Mouse (Mus musculus): ENCODE measurements at regions not wholly inside any gene's neighbourhood (a gene's known extent, or its start where the extent isn't known, plus 50 kb on each side); places are given as distances from the start of the nearest gene placed in this dataset.

DNA sequence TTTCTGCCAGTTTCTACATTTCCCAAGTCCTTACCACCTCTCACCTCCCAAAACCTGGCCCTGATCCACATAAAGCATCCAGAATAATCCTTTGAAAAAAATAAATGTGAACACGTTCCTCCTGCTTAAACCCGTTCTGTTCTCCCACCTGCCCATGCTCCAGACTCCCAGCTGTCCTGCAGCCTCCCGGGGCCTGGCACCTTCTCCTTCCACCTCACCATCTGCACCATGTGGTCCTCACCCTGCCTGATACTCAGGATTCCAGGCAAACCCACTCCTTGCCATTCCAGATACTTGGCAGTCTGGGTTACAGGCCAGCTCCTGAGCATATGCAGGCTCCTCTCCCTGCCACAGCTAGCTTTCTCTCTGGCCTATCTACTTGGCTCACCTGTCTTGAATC is 431.9 kb upstream of the Zmiz1 start:
- no peak for ATAC-seq (ENCODE audit: extremely low read depth, insufficient number of reproducible peaks, low FRiP score, poor library complexity, severe bottlenecking)

DNA sequence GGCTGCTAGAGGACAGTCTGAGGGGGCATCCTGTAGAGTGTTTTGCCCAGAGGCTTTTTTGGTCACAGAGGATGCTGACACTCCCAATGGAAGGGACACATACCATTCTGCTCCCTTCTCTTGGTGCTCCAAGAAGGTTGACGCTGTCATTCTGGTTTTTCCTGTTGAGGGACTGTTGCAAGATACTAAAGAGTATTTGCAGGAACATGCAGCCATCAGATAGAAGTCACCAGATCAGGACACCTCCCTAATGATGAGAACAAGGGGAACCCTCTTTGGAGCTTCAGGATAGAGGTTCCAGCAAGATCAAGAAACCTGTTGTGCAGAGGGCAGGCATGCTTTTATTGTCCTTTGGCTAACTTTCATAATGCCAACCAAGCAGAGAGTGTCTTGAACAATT is 431.1 kb upstream of the Zmiz1 start:
- ATAC-seq (ENCODE audit: extremely low read depth, insufficient number of reproducible peaks, low FRiP score, poor library complexity, severe bottlenecking), result no peak

DNA sequence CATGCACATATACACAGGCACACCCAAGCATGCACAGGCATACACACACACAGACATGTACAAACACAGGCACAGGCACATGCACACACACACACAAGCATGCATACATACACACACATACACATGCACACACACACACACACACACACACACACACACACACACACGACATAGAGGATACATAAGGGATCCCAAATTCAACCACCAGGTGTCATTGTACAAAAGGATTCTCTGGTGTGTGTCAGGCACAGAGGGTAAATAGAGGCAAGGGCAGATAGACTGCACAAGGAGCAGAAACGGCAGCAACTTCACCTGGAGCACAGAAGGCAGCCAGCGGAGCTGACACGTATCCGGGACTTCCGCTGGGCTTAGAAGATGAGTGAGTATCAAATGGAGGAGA is 428.1 kb upstream of the Zmiz1 start:
- no peak for ATAC-seq (ENCODE audit: extremely low read depth, insufficient number of reproducible peaks, low FRiP score, poor library complexity, severe bottlenecking)

DNA sequence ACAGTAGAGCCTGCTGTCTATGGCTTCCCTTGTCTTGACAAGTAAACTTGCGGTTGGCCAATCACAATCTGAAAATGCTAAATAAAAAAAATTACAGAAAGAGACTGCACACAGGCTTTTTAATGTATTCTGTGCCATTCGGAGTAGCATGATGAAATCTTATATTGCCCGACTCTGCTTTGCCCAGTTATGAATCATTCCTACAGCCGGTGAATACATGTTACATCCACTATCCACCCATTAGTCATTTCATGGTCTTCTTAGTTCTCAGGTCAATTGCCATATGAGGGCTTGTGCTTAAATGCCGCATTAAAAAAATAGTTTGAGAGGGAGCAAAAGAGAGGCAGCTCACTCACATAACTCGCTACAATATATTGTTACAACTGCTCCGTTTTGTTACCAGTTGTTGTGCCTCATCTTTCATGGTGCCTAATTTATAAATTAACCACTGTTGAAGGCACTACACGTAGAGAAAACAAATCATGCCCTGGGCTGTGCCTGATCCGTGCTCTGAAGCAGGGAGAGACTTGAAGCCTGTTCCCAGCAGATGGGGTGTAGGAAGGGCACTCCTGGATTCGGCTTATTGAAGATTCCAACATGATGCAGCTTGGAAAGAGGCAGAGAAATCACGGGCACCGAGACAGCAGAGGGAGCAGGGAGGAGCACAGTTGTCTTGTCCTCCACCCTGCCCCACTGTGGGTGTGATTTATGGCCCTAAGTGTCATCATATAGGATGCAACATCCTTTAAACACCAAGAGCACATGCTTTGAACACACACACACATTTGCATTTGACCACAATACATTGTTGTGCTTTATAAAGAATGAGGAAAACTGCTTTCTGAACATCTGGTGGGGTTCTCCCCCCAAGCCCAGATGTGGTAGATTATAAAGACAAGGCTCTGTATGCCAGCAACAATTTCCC is 427.0 kb upstream of the Zmiz1 start:
- ATAC-seq (ENCODE audit: extremely low read depth, insufficient number of reproducible peaks, low FRiP score, poor library complexity, severe bottlenecking), result no peak

DNA sequence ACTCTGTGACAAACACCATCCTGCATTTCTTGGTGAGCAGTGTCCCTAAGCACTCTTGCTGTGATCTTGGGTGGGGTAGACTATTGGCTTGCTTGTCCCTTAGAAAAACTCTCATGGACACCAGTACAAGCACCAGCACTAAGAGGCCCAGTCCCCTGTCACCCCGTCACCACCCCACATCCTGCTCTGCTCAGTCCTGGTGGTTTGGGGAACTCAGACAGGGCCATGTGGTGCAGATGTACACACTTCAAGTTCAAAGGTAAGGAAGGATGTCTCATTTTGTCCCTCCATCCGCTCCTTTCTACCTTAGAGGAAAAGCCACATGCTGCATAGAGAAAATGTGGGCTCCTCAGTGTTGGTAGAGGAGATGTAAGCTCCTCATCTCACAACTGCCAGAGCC is 426.1 kb upstream of the Zmiz1 start:
- ATAC-seq (ENCODE audit: extremely low read depth, insufficient number of reproducible peaks, low FRiP score, poor library complexity, severe bottlenecking), result no peak

DNA sequence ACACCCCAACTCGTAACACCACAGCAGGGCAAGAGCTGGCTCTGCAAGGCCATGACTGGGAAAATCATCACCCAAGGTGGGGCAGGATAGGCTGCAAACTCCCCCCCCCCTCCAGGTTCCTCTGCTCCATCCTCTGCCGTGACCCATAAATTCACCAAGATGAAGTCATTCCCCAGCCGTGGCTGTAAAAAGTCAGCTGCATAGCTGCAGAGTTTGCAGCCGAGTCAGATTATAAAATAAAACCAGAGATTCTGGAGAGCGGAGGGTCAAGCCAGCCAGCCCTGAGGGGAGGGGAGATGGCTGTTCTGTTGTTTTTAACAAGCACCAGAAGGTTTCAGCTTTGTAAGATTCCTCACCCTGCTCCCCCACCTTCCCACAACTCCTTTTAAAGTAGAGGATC is 416.7 kb upstream of the Zmiz1 start:
- ATAC-seq (ENCODE audit: extremely low read depth, insufficient number of reproducible peaks, low FRiP score, poor library complexity, severe bottlenecking), result no peak

DNA sequence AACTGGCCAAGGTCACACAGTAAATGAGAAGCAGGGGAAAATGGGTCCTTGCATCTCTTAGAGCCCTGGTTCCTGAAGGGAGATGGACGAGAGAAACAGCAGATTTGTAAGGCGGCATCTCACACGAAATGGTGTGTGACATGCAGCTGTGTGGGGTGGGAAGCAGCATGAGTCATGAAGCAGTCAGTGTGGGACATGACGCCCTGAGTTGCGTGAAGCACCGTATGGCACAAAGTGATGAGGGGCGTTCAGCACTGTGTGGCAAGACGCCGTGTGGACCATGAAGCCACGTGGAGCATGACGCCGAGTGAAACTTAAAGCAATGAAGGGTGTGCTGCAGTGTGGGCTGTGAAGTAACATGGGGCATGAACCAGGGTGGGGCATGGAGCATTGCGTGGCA is 414.9 kb upstream of the Zmiz1 start:
- ATAC-seq (ENCODE audit: extremely low read depth, insufficient number of reproducible peaks, low FRiP score, poor library complexity, severe bottlenecking), result no peak

DNA sequence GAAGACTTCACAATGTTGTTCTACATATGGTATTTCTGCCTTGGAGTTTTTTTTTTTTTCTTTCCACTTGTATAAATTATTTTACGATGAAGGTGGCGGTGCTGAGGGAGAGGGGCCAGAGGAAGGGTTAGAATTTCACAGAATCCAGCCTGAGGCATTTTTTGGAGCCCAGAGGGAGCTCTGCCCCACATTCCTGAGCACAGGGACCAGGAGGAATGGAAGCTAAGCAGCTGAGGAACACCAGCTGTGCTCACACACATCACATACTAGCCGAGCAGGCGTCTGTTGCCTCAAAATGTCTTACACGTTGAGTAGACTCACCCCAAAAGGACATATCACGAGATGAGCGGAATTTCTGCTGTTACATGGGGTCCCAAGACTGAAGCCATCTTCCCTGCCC is 414.1 kb upstream of the Zmiz1 start:
- no peak for ATAC-seq (ENCODE audit: extremely low read depth, insufficient number of reproducible peaks, low FRiP score, poor library complexity, severe bottlenecking)

DNA sequence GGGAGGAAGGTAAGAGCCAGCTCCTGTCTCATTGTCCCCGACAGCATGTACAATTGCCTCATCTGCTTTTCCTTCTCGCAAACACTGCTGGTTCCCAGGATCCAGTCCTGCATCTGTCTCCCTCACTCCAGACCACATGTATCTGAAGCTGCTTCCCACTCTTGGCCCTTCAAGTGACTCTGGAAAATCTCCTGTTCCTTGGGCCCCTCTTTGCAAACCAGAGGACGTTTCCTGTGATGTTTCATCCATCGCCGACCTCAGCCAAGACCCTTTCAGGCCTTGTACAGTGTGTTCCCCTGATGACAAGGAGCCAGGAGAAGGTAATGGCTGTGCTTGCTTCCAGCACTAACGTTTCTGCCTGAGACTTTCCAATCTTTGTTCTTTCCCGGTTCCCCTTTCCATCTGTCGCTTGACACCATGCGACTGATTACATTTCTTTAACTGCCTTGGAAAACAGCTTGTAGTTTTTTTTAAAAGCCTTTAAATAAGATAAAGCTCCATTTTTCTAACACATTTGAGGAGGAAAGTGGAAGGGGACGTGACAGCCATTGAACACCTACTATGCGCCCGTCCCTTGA is 408.2 kb upstream of the Zmiz1 start:
- ATAC-seq (ENCODE audit: extremely low read depth, insufficient number of reproducible peaks, low FRiP score, poor library complexity, severe bottlenecking), result no peak

DNA sequence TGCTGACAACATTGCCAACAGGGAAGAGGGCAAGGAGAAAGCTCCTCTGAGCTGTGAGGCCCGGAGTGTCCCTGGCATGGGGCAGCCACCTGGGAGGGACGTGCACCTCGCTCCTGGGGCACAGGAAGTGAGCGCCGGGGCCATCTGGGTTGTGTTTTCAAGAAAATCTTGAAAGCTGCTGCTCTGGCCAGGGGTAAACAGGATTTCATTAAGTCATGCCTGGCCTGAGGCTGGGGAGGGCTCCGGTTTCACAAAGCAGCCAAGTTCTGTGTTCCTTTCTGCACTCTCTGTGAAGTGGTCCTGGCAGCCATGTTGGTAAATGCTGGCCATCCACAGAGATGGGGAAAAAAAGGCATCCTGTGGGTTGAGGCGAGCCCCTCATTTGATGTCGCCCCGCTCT is 406.8 kb upstream of the Zmiz1 start:
- ATAC-seq (ENCODE audit: extremely low read depth, insufficient number of reproducible peaks, low FRiP score, poor library complexity, severe bottlenecking), result no peak

DNA sequence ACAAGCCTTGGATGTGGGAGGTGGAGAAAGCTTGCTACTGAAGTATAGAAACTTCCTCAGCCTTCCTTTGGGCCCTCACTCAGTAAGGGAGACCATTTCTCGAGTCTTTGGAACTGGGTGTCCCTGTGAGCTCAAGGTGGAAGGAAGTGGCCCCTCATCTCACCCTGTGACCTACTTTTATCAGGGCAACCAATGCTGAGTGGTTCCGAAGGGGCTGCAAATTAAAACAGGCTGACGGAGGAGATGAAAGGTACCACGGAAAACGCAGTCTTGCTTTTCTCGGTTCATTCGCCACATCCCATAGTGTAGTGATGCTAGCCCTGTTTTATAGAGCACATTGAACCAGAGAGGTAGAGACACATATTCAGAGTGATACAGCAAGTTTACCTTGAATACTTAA is 399.6 kb upstream of the Zmiz1 start:
- no peak for ATAC-seq (ENCODE audit: extremely low read depth, insufficient number of reproducible peaks, low FRiP score, poor library complexity, severe bottlenecking)

DNA sequence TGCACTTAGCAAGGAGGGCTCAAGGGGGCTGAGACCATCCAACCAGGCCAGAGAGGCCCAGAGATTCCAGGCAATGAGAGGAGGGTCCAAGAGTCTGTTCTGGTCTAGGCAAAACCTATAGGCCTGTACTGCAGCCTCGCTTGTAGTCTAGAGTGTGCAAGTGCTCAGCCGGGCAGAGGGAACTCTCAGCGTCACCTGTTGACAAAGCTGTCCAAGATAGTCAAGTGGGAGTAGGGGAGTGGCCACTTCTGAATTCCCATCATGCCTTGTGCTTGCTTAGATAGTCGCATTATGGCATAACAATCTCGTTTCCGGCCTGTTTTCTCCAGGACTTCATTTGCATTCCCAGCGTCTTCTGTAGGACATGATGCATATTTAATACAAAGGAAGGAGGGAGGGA is 398.7 kb upstream of the Zmiz1 start:
- ATAC-seq (ENCODE audit: extremely low read depth, insufficient number of reproducible peaks, low FRiP score, poor library complexity, severe bottlenecking), result no peak

DNA sequence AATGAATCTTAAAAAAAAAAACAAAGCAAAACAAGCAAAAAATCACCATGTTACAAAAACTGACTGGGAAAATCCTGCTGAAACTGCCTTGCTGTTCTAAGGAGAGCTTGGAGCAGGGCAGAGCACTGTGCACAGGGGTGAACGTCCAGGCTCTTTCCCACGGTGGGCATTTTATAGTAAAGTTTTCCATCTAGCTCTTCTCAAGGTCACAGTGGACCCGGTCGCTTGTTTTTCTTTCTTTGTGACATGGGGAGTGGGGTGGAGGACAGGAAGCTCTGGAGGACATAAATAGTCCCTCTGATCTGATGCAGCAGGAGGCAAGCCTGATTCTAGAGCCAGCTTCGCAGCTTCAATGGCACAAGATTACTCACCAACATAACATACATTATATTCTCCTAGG is 395.9 kb upstream of the Zmiz1 start:
- no peak for ATAC-seq (ENCODE audit: extremely low read depth, insufficient number of reproducible peaks, low FRiP score, poor library complexity, severe bottlenecking)

DNA sequence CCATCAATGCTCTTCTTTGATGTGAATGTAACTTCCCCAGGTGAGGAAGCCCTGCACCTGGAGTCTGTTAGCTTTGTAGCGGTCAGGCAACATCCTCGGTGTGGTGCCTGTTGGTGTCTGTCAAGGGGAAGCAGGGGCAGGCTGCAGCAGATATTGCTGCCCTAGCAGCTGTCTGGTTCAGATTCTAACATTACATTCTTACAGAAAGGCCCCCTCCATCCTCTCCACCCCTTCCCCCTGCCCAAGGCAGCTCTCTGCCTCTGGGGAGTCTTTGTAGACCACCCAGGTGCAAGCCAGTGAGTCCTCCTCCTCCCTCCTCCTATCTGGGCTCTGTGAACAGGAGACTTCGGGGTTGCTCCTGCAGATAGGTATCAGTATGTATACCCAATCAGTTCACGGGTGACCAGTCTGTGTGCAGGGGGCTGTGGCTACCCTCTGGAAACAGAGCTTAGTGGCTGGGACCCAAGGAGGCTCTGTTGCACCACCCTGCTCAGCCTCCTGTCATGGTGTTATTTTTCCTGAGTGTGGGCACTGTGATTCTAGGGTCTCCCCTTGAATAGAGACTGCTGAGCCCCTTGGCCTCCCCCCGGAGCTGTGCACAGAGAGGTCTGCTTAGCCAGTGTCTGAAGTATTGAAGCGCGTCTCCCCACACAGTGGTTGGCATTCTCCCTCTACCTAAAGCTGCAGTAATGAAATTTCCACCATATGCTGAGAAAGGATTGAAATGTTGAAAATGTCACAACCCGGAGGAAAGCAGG is 394.6 kb upstream of the Zmiz1 start:
- ATAC-seq (ENCODE audit: extremely low read depth, insufficient number of reproducible peaks, low FRiP score, poor library complexity, severe bottlenecking), result no peak

DNA sequence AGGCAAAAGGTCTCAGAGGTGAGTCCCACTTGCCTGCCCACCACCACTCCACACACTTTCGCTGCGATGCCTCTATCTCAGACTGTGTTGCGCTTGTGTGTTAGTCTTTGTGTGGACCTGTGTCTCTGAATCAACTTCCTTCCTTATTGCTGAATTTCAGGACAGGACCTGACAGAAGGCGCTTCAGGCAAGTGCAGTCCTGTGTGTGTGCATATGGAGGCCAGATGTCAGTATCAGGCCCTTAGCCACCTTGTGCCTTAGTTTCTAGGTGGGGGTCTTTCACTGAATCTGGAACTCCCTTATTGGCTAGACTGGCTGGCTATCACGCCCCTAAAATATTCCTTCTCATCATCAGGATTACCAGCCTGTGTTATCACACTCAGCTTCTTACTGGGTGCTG is 391.6 kb upstream of the Zmiz1 start:
- ATAC-seq (ENCODE audit: extremely low read depth, insufficient number of reproducible peaks, low FRiP score, poor library complexity, severe bottlenecking), result no peak

DNA sequence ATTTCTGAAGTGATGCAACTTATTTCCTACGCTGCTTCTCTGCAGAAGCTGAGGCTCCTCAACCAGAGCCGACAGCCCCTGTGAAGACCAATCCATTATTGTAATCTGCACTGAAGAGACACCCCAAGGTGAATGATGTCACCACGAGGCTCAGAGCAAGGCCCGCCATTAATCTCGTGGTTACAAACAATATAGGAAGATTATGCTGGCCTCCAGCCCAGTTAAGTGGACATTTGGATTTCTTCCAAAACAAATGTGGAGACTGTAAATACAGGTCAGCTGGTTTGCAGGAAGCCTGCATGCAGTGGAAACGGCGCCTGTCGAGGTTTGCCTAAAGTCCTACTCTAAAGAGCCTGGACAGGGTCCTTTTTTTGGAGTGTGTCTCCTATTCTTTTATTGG is 390.6 kb upstream of the Zmiz1 start:
- ATAC-seq (ENCODE audit: extremely low read depth, insufficient number of reproducible peaks, low FRiP score, poor library complexity, severe bottlenecking), result no peak

DNA sequence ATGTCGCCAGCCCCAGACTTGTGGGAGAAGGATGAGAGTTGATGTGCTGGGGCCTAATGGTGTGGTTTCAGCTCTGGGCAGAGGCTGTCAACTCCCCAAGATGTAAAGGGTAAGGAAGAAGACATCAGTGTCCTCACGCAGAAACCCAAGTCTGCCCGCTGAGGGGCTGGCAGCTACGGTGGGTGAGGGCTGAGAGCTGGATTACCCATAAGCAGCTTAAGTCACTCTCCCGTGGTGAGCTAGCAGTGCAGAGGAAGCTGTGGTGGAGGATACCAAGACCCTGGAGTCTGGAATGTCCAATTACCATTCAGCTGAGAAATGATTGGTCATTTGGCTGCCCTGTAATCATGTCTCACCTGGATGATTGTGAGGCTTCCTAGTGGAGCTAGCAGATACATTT is 385.8 kb upstream of the Zmiz1 start:
- no peak for ATAC-seq (ENCODE audit: extremely low read depth, insufficient number of reproducible peaks, low FRiP score, poor library complexity, severe bottlenecking)

DNA sequence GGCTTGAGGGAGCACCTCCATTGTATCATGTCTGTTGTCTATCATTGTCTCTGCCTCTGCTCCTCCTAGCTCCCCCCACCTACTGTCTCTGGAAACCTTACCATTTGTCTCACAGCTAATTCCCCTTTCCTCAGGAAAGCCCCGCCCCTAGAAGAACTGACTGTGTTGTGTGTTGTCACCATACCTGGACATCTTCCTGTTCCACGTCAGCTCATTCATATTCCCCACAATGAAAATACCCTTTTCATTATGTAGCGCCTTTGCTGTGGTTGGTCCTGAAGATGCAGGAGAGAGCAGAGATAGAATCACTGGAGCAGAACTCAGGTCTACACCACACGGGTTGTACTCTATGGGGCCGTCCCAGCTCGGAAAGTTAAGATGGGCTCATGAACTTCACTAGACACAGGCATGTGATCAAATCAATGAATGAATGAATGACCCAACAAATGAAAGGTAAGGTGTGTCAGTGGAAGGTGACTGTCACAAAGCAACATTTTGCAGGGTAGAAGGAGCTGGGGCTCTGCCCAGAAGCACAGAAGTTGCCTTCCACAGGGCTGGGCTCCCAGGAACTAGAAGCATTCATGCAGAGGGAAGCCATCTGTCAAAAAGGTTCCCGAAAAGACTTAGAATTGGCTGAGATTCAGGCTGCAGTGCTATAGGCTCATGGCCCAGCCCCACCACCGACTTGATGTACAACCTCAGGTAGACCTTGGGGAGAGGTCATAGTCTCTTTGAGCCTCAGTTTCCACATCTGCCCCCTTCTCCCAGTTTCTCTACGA is 384.8 kb upstream of the Zmiz1 start:
- no peak for ATAC-seq (ENCODE audit: extremely low read depth, insufficient number of reproducible peaks, low FRiP score, poor library complexity, severe bottlenecking)

DNA sequence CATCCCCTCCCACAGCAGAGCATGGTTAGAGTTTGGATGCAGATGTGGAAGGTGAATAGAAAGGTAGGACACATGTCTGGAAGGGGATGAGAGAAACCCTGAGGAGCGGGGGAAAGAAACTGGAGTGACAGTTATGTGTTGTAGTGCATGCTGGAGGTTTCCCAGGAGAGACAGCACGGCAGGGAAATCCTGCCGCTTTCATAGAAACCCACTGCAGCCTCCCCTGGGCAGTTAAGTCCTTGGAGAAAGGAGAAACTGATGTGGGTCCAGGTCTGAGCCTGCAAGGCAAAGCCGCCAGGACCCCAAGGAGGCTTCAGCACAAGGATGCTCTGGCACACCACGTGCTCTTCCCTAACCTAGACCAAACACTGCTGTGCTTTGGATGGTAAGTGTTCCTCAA is 384.1 kb upstream of the Zmiz1 start:
- ATAC-seq (ENCODE audit: extremely low read depth, insufficient number of reproducible peaks, low FRiP score, poor library complexity, severe bottlenecking), result no peak
